Mouse (Mus musculus) heart, embryonic 13.5 days (tissue): ENCODE results near the gene Ubap2. TPM values are rescaled to one million over a fixed set of nuclear protein-coding genes. Genes with fewer than 3 reads are reported as not detected.

Source experiments
- ATAC-seq: fragments of 200-750 bp; cut with Nextera tagmentation; 2 replicates; pipeline ENCODE4 v1.8.0; 2017; ENCODE audit warnings: moderate TSS enrichment; ENCODE audit not compliant: insufficient number of reproducible peaks, low FRiP score, low TSS enrichment; ENCODE audit errors: extremely low read depth
- H3K27ac ChIP-seq: fragments of 300-500 bp; sonication (generic); replicated peaks from 2 replicates; pipeline ENCODE4 v1.5.1; 2015; ENCODE audit warnings: moderate library complexity, mild to moderate bottlenecking, inconsistent platforms
- H3K27me3 ChIP-seq: fragments of 300-500 bp; sonication (generic); replicated peaks from 2 replicates; pipeline ENCODE4 v1.6.1; 2015; ENCODE audit warnings: mild to moderate bottlenecking, inconsistent platforms
- H3K36me3 ChIP-seq: fragments of 300-500 bp; sonication (generic); 2 replicates; pipeline ENCODE4 v1.6.1; 2015; ENCODE audit warnings: mild to moderate bottlenecking, inconsistent platforms
- H3K4me1 ChIP-seq: fragments of 300-500 bp; sonication (generic); 2 replicates; pipeline ENCODE4 v1.6.1; 2015; ENCODE audit warnings: inconsistent platforms
- H3K4me2 ChIP-seq: fragments of 300-500 bp; sonication (generic); 2 replicates; pipeline ENCODE4 v1.6.1; 2015; ENCODE audit warnings: inconsistent platforms, mild to moderate bottlenecking, moderate library complexity
- H3K4me3 ChIP-seq: fragments of 300-500 bp; sonication (generic); 2 replicates; pipeline ENCODE4 v1.5.1; 2015; ENCODE audit warnings: moderate library complexity, mild to moderate bottlenecking, inconsistent platforms
- H3K9ac ChIP-seq: fragments of 300-500 bp; sonication (generic); 2 replicates; pipeline ENCODE4 v1.6.1; 2015; ENCODE audit warnings: inconsistent platforms, mild to moderate bottlenecking, moderate library complexity
- H3K9me3 ChIP-seq: fragments of 300-500 bp; sonication (generic); 2 replicates; pipeline ENCODE4 v1.6.1; 2016; ENCODE audit warnings: inconsistent platforms
- WGBS: fragments of 180-500 bp; shearing (Covaris S2); methylation state at CpG from one replicate; pipeline ENCODE4 v1.1.7; 2015; ENCODE audit warnings: mixed read lengths; 5-methylcytosine and 5-hydroxymethylcytosine counted together
- polyA plus RNA-seq: library from polyadenylated mRNA; unstranded; fragments of >200 nt; fragmentation: Nextera tagmentation; extraction: Ambion mirVana; gene quantifications from 2 replicates; pipeline ENCODE4 v1.2.1, GENCODE M21; 2015

Gene Ubap2
- polyA plus RNA-seq, 1 experiment from 2014 or later, result 51.5 TPM

DNA sequence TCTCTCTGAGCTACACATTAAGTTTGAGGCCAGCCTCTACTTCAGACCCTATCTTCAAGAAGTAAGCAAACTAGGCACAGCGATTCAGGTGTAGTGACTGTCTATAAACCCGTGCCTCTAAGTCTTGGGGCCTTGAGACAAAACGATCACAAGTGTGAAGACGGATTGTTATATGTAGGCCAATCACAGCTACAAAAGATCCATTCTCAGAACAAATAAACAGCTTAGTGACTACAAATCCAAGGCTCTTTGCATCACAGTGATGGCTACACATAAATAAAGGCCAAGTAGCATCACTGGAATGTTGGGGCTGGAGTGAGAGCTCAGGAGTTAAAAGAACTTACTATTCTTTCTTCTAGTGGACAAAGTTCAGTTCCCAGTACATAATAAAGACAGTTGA is 15.9 kb downstream of the Ubap2 start:
- Histone ChIP-seq H3K4me1 (peaks cover 63% of the 10 kb centered on the region), H3K9me3 (no peaks in the 10 kb centered on the region), H3K27me3 (no peaks in the 10 kb centered on the region), H3K4me2 (no peak overlapping the region), H3K27ac (no peak overlapping the region), H3K4me3 (no peak overlapping the region), H3K36me3 (peaks cover 22% of the 10 kb centered on the region), H3K9ac (no peak overlapping the region)
- ATAC-seq, result no peak
- 87% methylated on average over 4 of the region's 4 CpGs for WGBS

GRCm38 (mm10) chr4:41257752-41258151 is 17.2 kb downstream of the Ubap2 start:
- H3K9me3 ChIP-seq, result no peaks in the 10 kb centered on the region
- H3K27ac ChIP-seq, result peak overlapping the region; percentile 98
- WGBS, result 55% methylated on average over 1 of the region's 1 CpGs
- no peak for ATAC-seq
- H3K4me1 ChIP-seq, result peaks cover 72% of the 10 kb centered on the region
- H3K27me3 ChIP-seq, result no peaks in the 10 kb centered on the region
- no peak overlapping the region for H3K4me2 ChIP-seq
- H3K36me3 ChIP-seq, result peaks cover 22% of the 10 kb centered on the region
- H3K4me3 ChIP-seq, result no peak overlapping the region
- H3K9ac ChIP-seq, result no peak overlapping the region

GRCm38 (mm10) chr4:41255564-41256210 is 19.3 kb downstream of the Ubap2 start:
- peaks cover 14% of the 10 kb centered on the region for H3K36me3 ChIP-seq
- H3K4me3 ChIP-seq, result peak overlapping the region; percentile 40
- no peaks in the 10 kb centered on the region for H3K27me3 ChIP-seq
- peak overlapping the region; percentile 76 for H3K9ac ChIP-seq
- H3K4me2 ChIP-seq, result peak overlapping the region; percentile 69
- no peaks in the 10 kb centered on the region for H3K9me3 ChIP-seq
- peak overlapping the region; percentile 98 for H3K27ac ChIP-seq
- 38% methylated on average over 12 of the region's 12 CpGs for WGBS
- H3K4me1 ChIP-seq, result peaks cover 62% of the 10 kb centered on the region
- ATAC-seq, result no peak

DNA sequence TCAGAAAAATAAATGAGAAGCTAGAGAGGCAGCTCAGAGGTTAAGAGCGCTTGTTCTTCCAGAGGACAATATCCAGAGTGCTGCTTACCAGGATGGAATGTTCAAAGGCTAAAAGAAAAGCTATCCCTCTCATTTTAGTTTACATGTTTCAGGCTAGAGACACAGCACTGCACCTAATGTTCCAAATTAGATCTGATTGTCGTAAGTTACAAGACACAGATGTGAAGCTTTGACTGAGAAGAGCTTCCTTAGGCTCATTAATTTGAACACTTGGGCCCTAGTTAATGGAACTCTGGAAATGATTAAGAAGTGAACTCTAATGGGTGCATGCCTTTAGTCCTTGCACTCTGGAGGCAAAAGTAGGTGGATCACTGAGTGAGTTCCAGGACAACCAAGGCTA is 21.2 kb downstream of the Ubap2 start:
- WGBS, result 87% methylated on average over 2 of the region's 2 CpGs
- peak overlapping the region; percentile 36; the same call in 1 of the 2 replicates for H3K27ac ChIP-seq

GRCm38 (mm10) chr4:41245408-41245807 is 29.5 kb downstream of the Ubap2 start:
- Histone ChIP-seq H3K27ac (no peak overlapping the region), H3K36me3 (peaks cover 76% of the 10 kb centered on the region), H3K4me2 (no peak overlapping the region), H3K4me3 (no peak overlapping the region), H3K4me1 (no peaks in the 10 kb centered on the region), H3K9ac (no peak overlapping the region), H3K9me3 (no peaks in the 10 kb centered on the region), H3K27me3 (no peaks in the 10 kb centered on the region)
- 94% methylated on average over 2 of the region's 2 CpGs for WGBS
- ATAC-seq, result no peak

More for the DNA sequence above, 21.2 kb downstream of the Ubap2 start:
- H3K36me3 ChIP-seq, result peaks cover 34% of the 10 kb centered on the region
- no peak for ATAC-seq
- no peak overlapping the region for H3K4me2 ChIP-seq
- H3K4me1 ChIP-seq, result peaks cover 50% of the 10 kb centered on the region
- no peak overlapping the region for H3K9ac ChIP-seq
- H3K4me3 ChIP-seq, result no peak overlapping the region
- H3K27me3 ChIP-seq, result no peaks in the 10 kb centered on the region
- H3K9me3 ChIP-seq, result no peaks in the 10 kb centered on the region

DNA sequence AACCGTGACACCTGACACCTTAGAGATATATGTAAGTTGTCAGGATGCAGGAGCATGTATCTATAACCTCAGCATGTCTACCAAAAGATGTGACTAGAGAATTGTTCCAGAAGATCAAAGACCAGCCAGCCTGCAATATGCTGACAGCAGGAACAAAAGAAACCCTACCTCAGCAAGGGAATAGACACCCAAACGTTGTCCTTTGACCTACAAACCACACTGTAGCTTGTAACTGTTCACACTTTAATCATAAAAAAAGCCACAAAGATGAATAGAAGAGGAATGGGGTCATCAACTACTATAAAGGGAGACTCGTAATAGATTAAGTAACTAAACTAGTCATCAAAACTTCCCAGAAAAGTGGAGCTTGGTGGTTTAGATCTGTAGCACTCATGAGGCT is 34.0 kb downstream of the Ubap2 start:
- Histone ChIP-seq H3K27me3 (no peaks in the 10 kb centered on the region), H3K4me2 (no peak overlapping the region), H3K9me3 (no peaks in the 10 kb centered on the region), H3K4me3 (no peak overlapping the region), H3K9ac (no peak overlapping the region), H3K4me1 (peaks cover 10% of the 10 kb centered on the region; the same call in 1 of the 2 replicates), H3K36me3 (peaks cover 45% of the 10 kb centered on the region), H3K27ac (no peak overlapping the region)
- WGBS, result 78% methylated on average over 3 of the region's 3 CpGs
- no peak for ATAC-seq

- Histone ChIP-seq H3K9me3 (no peaks in the 10 kb centered on the region), H3K27ac (no peak overlapping the region), H3K9ac (no peak overlapping the region), H3K4me2 (no peak overlapping the region), H3K36me3 (peaks cover 63% of the 10 kb centered on the region), H3K4me3 (no peak overlapping the region), H3K4me1 (peaks cover 10% of the 10 kb centered on the region; the same call in 1 of the 2 replicates), H3K27me3 (no peaks in the 10 kb centered on the region)
- no peak; the same call in 1 of the 2 replicates for ATAC-seq
- WGBS, result 51% methylated on average over 5 of the region's 5 CpGs
Measured at GRCm38 (mm10) chr4:41235621-41236020, 39.3 kb downstream of the Ubap2 start.

- no peak for ATAC-seq
- peaks cover 99% of the 10 kb centered on the region for H3K36me3 ChIP-seq
- 85% methylated on average over 3 of the region's 3 CpGs for WGBS
Measured at GRCm38 (mm10) chr4:41226351-41226750, 48.6 kb downstream of the Ubap2 start.

DNA sequence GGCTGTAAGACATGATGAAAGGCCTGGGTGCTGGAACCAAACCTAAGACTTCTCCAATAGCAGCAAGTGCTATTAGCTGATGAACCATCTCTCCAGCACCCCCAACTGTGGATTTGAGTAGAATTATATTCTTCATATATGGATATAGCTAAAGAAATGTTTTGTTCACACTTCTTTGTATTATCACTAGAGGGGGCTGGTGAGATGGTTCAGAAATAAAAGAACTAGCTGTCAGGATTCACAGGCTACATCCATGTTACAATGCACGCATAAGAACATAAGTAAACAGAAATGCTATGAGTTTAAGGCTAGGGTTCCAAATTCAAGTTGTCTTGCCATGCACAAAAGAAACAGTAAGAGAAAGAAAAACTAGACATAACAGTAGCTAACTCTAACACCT is 49.5 kb downstream of the Ubap2 start:
- H3K4me2 ChIP-seq, result no peak overlapping the region
- ATAC-seq, result no peak
- H3K9ac ChIP-seq, result no peak overlapping the region
- H3K36me3 ChIP-seq, result peaks cover 99% of the 10 kb centered on the region
- no peaks in the 10 kb centered on the region for H3K4me1 ChIP-seq
- H3K9me3 ChIP-seq, result no peaks in the 10 kb centered on the region
- H3K4me3 ChIP-seq, result no peak overlapping the region
- H3K27me3 ChIP-seq, result no peaks in the 10 kb centered on the region
- H3K27ac ChIP-seq, result no peak overlapping the region
- 97% methylated on average over 1 of the region's 1 CpGs for WGBS

More at GRCm38 (mm10) chr4:41226351-41226750, 48.6 kb downstream of the Ubap2 start:
- Histone ChIP-seq H3K27ac (no peak overlapping the region), H3K4me1 (no peaks in the 10 kb centered on the region), H3K9me3 (no peaks in the 10 kb centered on the region), H3K27me3 (no peaks in the 10 kb centered on the region), H3K4me2 (no peak overlapping the region), H3K4me3 (no peak overlapping the region), H3K9ac (no peak overlapping the region)

DNA sequence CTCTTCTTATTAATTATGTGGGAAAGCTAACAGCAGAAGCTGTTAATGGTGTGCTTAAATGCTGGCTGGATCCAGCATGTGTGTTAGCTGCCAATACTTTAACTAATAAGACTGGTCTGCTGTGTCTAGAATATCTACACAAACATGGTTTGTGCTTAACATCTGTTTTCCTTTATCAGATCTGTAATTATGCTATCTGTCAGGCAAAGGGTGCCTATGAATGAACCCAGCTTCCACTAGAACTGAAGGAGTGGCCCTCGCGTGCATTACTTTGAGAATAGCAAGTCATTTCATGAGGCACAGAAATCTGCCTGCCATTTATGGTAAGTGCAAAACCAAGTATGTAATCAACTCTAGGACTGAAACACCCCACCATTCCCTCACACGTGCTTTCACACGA is 66.9 kb downstream of the Ubap2 start:
- 78% methylated on average over 4 of the region's 4 CpGs for WGBS

GRCm38 (mm10) chr4:41205751-41206150 is 69.2 kb downstream of the Ubap2 start:
- Histone ChIP-seq H3K4me2 (no peak overlapping the region), H3K36me3 (peaks cover 98% of the 10 kb centered on the region), H3K27ac (no peak overlapping the region), H3K4me1 (no peaks in the 10 kb centered on the region), H3K9ac (no peak overlapping the region), H3K27me3 (no peaks in the 10 kb centered on the region), H3K9me3 (no peaks in the 10 kb centered on the region), H3K4me3 (no peak overlapping the region)
- 70% methylated on average over 8 of the region's 8 CpGs for WGBS
- ATAC-seq, result no peak

More for the DNA sequence above, 66.9 kb downstream of the Ubap2 start:
- H3K27me3 ChIP-seq, result no peaks in the 10 kb centered on the region
- H3K36me3 ChIP-seq, result peaks cover 96% of the 10 kb centered on the region
- no peak for ATAC-seq
- H3K4me2 ChIP-seq, result no peak overlapping the region
- no peak overlapping the region for H3K9ac ChIP-seq
- H3K27ac ChIP-seq, result no peak overlapping the region
- no peak overlapping the region for H3K4me3 ChIP-seq
- no peaks in the 10 kb centered on the region for H3K4me1 ChIP-seq
- no peaks in the 10 kb centered on the region for H3K9me3 ChIP-seq

DNA sequence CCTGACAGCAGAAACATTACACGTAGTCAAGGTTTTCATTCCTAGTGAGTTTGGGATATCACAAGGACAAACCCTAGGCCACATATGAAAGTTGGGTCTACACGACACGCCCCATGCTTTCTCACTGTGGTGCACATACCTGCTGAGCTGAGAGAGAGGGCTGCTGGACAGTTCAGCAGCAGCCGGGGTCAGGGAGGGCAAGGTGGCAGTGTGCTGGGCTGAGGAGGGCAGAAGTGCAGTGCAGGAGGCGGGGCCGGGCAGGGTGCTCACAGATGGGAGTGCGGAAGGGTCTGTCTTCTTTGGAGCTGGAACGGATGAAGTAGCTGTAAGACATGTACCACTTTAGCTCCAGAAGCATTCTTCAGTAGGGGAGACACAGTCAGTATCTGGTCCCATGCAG is 72.8 kb downstream of the Ubap2 start:
- Histone ChIP-seq H3K9me3 (no peaks in the 10 kb centered on the region), H3K36me3 (peaks cover 98% of the 10 kb centered on the region), H3K4me3 (no peak overlapping the region), H3K4me2 (no peak overlapping the region), H3K27me3 (no peaks in the 10 kb centered on the region), H3K27ac (no peak overlapping the region), H3K9ac (no peak overlapping the region), H3K4me1 (peaks cover 8% of the 10 kb centered on the region)
- no peak for ATAC-seq
- 93% methylated on average over 8 of the region's 8 CpGs for WGBS
